Mouse (Mus musculus): ENCODE data around the gene Hyal3. TPM values are rescaled to one million over a fixed set of nuclear protein-coding genes. Genes with fewer than 3 reads are reported as not detected.
"Not testable (repeated sequence)": the region's sequence is repeated elsewhere in the genome, so short reads cannot be mapped to it uniquely, and the experiment has no call there.

The Hyal3 gene
- total RNA-seq, 2 experiments from 2014 or later, result 1.6 TPM

GRCm38 (mm10) chr9:107549297-107550074, 31.1 kb upstream of the Hyal3 start:
- no peak for DNase-seq (ENCODE audit: low spot score in 2 of 2)

GRCm38 (mm10) chr9:107550491-107551116, 30.0 kb upstream of the Hyal3 start:
- no peak for DNase-seq (ENCODE audit: low spot score in 2 of 2)

DNA sequence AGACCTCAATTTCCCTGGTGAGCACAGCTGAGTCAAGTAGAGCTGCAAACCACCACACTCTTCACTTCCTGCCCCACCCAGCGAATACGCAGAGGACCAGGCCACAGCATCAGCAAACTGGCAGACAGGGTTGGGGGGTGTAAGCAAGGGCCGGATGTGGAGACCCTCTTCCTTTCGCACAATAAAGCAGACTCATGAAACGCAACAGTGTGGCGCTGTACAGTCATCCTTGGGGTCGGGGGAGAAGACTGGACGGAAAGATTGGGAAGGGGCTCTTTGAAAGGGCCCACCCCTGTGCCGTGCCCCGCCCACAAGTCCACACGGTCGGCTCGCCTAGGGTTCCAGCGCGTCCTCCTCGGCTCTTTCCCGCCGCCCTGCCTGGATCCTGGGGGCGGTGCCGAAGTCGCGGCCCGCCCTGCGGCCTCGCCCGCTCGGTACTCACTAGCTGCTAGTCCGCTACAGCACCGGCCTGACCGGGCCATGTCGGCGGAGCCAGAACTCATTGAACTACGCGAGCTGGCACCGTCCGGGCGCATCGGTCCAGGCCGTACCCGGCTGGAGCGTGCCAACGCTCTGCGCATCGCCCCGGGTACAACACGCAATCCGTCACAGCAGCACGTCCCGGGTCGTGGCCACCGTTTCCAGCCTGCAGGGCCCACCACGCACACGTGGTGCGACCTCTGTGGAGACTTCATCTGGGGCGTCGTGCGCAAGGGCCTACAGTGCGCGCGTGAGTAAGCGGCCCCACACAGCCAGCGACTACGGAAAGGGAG, 29.3 kb upstream of the Hyal3 start, which contains the start of gene Rassf1:
Gene Rassf1, plus strand, starts transcription at position 439 of the 773 bp plus-strand sequence.
- DNase-seq (ENCODE audit: low spot score in 2 of 2), result no peak

DNA sequence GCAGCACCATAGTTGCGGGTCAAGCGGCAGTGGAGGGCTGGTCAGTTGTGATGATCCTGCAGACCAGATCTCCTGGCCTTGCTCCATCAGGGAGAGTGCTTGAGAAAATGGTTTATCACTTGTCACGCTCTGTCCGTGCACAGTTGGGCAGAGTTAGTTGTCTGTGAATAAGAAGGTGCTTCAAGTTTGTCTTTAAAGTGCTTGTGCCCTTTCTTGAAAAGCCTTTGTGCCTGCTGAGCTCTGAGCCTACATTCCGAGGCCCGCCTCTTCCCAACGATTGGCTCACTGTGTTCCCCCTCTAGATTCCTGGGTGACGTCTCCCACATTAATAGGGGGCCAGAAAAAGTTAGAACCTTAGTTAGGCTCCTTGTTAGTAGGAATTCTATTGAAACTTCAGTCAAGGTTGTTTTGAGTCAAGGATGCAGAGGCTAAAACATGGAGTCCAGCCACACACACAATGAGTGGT, 28.7 kb upstream of the Hyal3 start:
- DNase-seq (ENCODE audit: low spot score in 2 of 2), result no peak

- DNase-seq (ENCODE audit: low spot score in 2 of 2), result no peak
Measured at GRCm38 (mm10) chr9:107552690-107553393, 27.8 kb upstream of the Hyal3 start.

GRCm38 (mm10) chr9:107553541-107554318, 26.9 kb upstream of the Hyal3 start:
- DNase-seq (ENCODE audit: low spot score in 2 of 2), result no peak

DNA sequence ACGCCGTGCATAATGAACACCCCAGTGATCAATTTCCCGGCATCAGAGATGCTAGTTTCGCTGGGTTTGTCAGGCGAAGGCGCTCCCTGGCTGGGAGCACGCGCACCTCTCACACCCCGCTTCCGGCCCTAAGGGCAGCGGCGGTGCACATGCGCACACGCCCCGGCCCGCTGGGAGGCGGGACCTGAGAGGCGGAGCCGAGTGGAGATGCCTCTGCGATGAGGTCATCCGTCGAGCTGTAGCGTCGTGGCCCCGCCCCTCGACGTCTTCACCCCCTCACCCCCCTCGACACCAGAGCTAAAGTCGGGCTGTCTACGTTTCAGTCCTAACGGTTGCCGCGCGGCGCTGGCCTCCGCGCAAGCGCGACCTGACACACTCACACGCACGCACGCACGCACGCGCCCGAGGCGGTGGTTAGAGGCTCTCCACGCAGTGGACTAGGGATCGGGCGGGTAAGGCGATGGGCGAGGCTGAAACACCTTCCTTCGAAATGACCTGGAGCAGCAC, 26.2 kb upstream of the Hyal3 start:
- DNase-seq (ENCODE audit: low spot score in 2 of 2), result peak; percentile 89 to 95

DNA sequence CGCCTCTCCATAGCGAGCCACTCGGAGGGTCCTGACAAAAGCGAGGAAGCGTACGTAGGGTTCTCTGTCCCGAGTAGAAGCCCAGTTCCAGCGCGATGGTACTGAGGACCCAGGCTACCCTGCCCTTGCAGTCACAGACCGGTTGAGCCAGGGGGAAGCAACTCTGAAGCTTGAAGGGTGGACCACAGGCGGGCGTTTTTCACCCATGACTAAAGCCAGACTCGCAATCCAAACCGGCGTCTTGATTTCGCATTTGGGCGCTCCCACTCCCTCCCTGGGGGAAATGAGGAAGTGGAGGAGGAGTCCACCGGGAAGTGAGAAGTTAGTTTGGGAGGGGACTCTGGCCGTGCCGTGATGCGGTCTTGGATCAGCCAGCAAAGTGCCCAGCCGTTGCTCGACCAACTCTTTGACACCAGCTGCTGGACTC, 25.6 kb upstream of the Hyal3 start:
- no peak for DNase-seq (ENCODE audit: low spot score in 2 of 2)

GRCm38 (mm10) chr9:107555701-107556100, 24.9 kb upstream of the Hyal3 start:
- no peak for DNase-seq (ENCODE audit: low spot score in 2 of 2)

- DNase-seq (ENCODE audit: low spot score in 2 of 2), result no peak
Measured at GRCm38 (mm10) chr9:107556346-107556745, 24.3 kb upstream of the Hyal3 start.

GRCm38 (mm10) chr9:107563029-107563581, 17.5 kb upstream of the Hyal3 start, which contains the start of gene Tusc2:
Gene Tusc2 (plus strand): TSS chr9:107563255.
- DNase-seq (ENCODE audit: low spot score in 2 of 2), result peak; percentile 95 to 97

- DNase-seq (ENCODE audit: low spot score in 2 of 2), result not testable (repeated sequence)
Measured at GRCm38 (mm10) chr9:107565556-107565955, 15.1 kb upstream of the Hyal3 start.

DNA sequence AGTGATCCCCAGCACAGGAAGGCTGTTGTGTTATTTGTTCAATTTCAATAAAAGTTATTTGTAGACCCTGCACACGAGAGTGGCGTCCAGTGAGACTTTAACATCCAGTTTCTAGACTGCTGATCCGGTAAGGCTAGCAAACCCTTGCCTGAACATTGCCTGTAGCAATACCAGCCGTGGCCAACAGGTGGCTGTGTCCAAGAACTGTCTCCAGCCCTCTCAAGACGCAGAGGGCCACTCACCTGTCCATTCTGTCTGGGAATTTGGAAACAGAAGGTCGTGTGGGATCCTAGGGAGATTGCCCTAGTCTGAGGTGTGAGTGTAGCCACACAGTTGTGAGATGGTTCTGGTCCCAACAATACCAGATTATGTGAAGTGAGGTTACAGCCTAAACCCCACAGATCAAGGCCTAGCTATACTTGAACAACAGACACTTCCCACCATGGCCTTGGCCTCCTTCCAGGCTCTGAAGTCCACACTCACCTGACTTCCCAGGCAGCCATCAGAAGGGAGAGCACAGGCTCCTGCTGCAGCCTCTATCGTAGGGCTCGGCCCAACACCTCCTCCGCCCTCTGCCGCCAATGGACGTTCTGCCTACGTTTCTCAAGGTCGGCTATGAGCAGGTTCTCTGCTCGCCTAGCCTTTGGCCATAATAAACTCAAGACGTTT, 14.4 kb upstream of the Hyal3 start:
- peak; percentile 64 to 73 for DNase-seq (ENCODE audit: low spot score in 2 of 2)

DNA sequence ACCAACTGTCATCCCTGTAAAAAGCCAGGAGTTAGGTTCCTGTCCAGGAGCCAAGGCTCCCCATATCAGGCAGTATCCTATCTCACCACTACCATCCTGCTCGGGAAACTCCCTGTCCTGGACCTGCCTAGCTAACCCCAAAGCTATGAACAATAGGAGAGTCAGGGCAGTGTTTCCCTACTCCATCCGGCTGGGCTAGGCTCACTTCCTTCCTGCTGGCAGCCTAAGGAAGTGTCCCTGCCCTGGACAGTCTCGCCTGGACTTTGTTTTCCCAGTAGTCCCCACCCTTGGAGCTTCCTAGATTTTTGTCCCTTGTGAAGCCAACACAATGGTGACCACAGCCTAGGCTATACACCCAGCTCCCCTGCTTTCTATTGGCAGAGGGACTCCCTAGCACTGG, 13.8 kb upstream of the Hyal3 start:
- no peak for DNase-seq (ENCODE audit: low spot score in 2 of 2)

DNA sequence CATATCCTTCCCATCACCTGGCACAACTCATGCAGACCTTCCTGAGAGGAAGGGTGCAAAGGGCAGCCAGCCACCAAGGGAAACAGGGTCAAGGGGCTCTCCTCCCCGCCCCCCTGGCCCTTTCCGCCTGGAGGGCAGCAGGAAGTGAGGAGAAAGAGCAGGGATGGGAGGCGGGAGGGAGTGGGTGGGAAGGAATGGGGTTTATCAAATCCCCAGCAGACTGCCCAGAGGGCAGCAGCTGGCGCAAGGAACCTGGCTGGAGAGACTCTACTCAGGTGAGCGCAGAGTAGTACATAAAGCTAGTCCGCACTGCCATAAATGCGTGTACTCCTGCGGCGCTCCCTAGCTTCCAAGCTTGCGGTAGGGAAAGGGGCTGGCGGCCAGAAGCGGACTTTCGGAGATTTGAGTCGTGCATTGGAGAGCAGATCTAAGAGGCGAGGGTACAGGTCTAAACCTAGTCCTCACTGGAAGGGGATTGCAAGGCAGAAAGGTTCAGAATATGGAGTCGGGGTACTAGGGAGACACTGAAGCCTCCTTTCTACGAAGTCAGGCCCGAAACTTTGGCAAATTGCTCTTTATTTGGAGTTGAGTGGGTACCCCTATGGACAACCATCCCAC, 12.8 kb upstream of the Hyal3 start, which contains the start of gene Hyal2:
Gene Hyal2, plus strand, starts transcription at position 244 of the 618 bp plus-strand sequence.
- no peak for DNase-seq (ENCODE audit: low spot score in 2 of 2)

GRCm38 (mm10) chr9:107568331-107569261, 12.0 kb upstream of the Hyal3 start:
- peak; percentile 76 to 79 for DNase-seq (ENCODE audit: low spot score in 2 of 2)

DNA sequence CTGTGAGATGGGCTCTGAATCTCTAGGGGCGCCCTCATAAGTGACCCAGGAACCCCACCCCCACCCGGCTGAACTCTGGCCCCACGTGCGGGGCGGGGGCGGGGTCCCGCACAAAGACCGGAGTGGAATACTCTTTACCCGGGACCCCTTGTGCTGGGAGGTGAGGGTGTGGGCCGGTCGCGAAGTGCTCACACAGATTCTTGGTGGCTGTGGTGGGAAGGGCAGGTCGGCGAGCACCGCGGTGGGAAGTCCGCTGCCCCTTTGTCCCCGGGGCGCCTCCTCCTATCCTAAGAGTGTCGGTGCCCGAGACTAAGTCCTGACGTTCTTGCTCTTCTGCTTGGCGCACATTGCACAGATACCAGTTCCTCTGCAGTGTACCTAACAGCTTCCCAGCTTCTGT, 11.3 kb upstream of the Hyal3 start:
- no peak for DNase-seq (ENCODE audit: low spot score in 2 of 2)
